Mouse (Mus musculus): ENCODE data around the gene Aanat. TPM values are rescaled to one million over a fixed set of nuclear protein-coding genes. Genes with fewer than 3 reads are reported as not detected.

Gene Aanat
- total and polyA plus RNA-seq, 3 experiments = not detected

GRCm38 (mm10) chr11:116618666-116619065 is 32.4 kb downstream of the Aanat start:
- H3K27ac ChIP-seq (ENCODE audit: control insufficient read depth, low read depth, low read length) = no peak overlapping the region
- H3K9ac ChIP-seq (ENCODE audit: control insufficient read depth, low read depth, low read length, poor library complexity, severe bottlenecking) = no peak overlapping the region
- H3K4me3 ChIP-seq (ENCODE audit: control insufficient read depth in 1 of 2, insufficient read depth in 1 of 2, low read depth in 2 of 2, low read length in 2 of 2) = no peak overlapping the region
- no peak for TF ChIP-seq TAL1 (IDR thresholded peaks at IDR 0.05; ENCODE audit: low read length)
- no peak for TF ChIP-seq MYC (IDR thresholded peaks at IDR 0.05; ENCODE audit: low read depth, low read length)
- no peak for TF ChIP-seq TCF12 (IDR thresholded peaks at IDR 0.05; ENCODE audit: low read depth, low read length)
- TF ChIP-seq SIN3A (IDR thresholded peaks at IDR 0.05; ENCODE audit: low read length) = no peak
- no peak for TF ChIP-seq BHLHE40 (IDR thresholded peaks at IDR 0.05; ENCODE audit: borderline replicate concordance, low read depth, low read length)
- no peak for TF ChIP-seq CTCF (IDR thresholded peaks at IDR 0.05 in 2 of 3, conservative IDR thresholded peaks at IDR 0.05 in 1 of 3; ENCODE audit: control insufficient read depth in 1 of 3, insufficient read depth in 1 of 3, low read depth in 2 of 3, low read length in 3 of 3, poor library complexity in 1 of 3, severe bottlenecking in 1 of 3)
- no peak for TF ChIP-seq ZNF384 (IDR thresholded peaks at IDR 0.05; ENCODE audit: low read depth, low read length)
- TF ChIP-seq MAZ (IDR thresholded peaks at IDR 0.05; ENCODE audit: low read depth, low read length) = no peak
- TF ChIP-seq POLR2AphosphoS5 (IDR thresholded peaks at IDR 0.05; ENCODE audit: borderline replicate concordance, low read depth, low read length) = no peak
- TF ChIP-seq GATA1 (IDR thresholded peaks at IDR 0.05; ENCODE audit: low read depth, low read length) = no peak
- no peak for TF ChIP-seq GABPA (IDR thresholded peaks at IDR 0.05; ENCODE audit: low read depth, low read length)
- TF ChIP-seq ETS1 (IDR thresholded peaks at IDR 0.05; ENCODE audit: low read depth, low read length) = no peak
- H3K9me3 ChIP-seq (replicated peaks; ENCODE audit: insufficient read depth, low read length) = no peaks in the 10 kb centered on the region
- no peaks in the 10 kb centered on the region for H3K27me3 ChIP-seq (ENCODE audit: control insufficient read depth in 1 of 2, insufficient read depth in 2 of 2, low read length in 2 of 2)
- no peak for DNase-seq (ENCODE audit: low read depth, low spot score)
- peaks cover 0 to 36% of the 10 kb centered on the region in 2 experiments; a peak in 2 of 4 replicates for H3K36me3 ChIP-seq (ENCODE audit: control insufficient read depth in 1 of 2, insufficient read depth in 2 of 2, low read length in 2 of 2)
- peaks cover 3% of the 10 kb centered on the region for H3K79me2 ChIP-seq (ENCODE audit: control insufficient read depth, insufficient read depth, low read length, poor library complexity)
- H3K4me1 ChIP-seq (ENCODE audit: control insufficient read depth in 1 of 2, insufficient read depth in 2 of 2, low read length in 2 of 2) = peaks cover 22 to 69% of the 10 kb centered on the region in 2 experiments

- peaks cover 6% of the 10 kb centered on the region for H3K79me2 ChIP-seq (ENCODE audit: control insufficient read depth, insufficient read depth, low read length, poor library complexity)
- H3K36me3 ChIP-seq (ENCODE audit: control insufficient read depth in 1 of 2, insufficient read depth in 2 of 2, low read length in 2 of 2) = peaks cover 0 to 36% of the 10 kb centered on the region in 2 experiments; a peak in 2 of 4 replicates
- peaks cover 22 to 69% of the 10 kb centered on the region in 2 experiments for H3K4me1 ChIP-seq (ENCODE audit: control insufficient read depth in 1 of 2, insufficient read depth in 2 of 2, low read length in 2 of 2)
- TF ChIP-seq UBTF (IDR thresholded peaks at IDR 0.05; ENCODE audit: borderline replicate concordance, insufficient read depth, low read depth, low read length) (no peak), MAX (IDR thresholded peaks at IDR 0.05; ENCODE audit: low read length) (no peak), TBP (IDR thresholded peaks at IDR 0.05; ENCODE audit: low read depth, low read length) (no peak), TCF12 (IDR thresholded peaks at IDR 0.05; ENCODE audit: low read depth, low read length) (no peak)
- no peaks in the 10 kb centered on the region for H3K27me3 ChIP-seq (ENCODE audit: control insufficient read depth in 1 of 2, insufficient read depth in 2 of 2, low read length in 2 of 2)
- no peak overlapping the region for H3K4me3 ChIP-seq (ENCODE audit: control insufficient read depth in 1 of 2, insufficient read depth in 1 of 2, low read depth in 2 of 2, low read length in 2 of 2)
- H3K9me3 ChIP-seq (replicated peaks; ENCODE audit: insufficient read depth, low read length) = no peaks in the 10 kb centered on the region
- H3K9ac ChIP-seq (ENCODE audit: control insufficient read depth, low read depth, low read length, poor library complexity, severe bottlenecking) = no peak overlapping the region
- DNase-seq (ENCODE audit: low read depth, low spot score) = no peak
- H3K27ac ChIP-seq (ENCODE audit: control insufficient read depth, low read depth, low read length) = no peak overlapping the region
Measured at GRCm38 (mm10) chr11:116619156-116619555, 32.9 kb downstream of the Aanat start.

DNA sequence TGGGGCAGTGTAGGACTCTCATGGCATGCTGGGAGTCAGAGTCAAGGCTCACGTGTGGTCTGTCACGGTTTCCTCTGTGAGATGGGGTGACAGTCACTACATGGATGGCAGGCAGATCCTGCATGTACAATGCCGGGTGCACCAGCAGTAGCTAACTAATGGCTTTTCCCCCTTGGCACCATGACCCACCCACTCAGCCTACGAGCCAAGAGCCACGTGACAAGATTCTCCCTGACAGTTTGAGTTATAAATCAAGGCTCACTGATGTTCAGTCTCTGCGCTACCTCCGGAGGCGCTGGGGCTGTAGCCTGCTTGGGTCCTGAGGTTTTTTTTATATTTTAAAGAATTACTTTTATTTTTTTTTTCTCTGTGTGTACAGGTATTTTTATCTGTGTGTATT is 33.3 kb downstream of the Aanat start:
- Histone ChIP-seq H3K4me3 (ENCODE audit: control insufficient read depth in 1 of 2, insufficient read depth in 1 of 2, low read depth in 2 of 2, low read length in 2 of 2) (peak overlapping the region in 1 of 2 experiments; percentile 38; a peak in 1 of 4 replicates), H3K9ac (ENCODE audit: control insufficient read depth, low read depth, low read length, poor library complexity, severe bottlenecking) (peak overlapping the region; percentile 34), H3K4me1 (ENCODE audit: control insufficient read depth in 1 of 2, insufficient read depth in 2 of 2, low read length in 2 of 2) (peaks cover 25 to 71% of the 10 kb centered on the region in 2 experiments), H3K9me3 (replicated peaks; ENCODE audit: insufficient read depth, low read length) (no peaks in the 10 kb centered on the region), H3K36me3 (ENCODE audit: control insufficient read depth in 1 of 2, insufficient read depth in 2 of 2, low read length in 2 of 2) (peaks cover 0 to 37% of the 10 kb centered on the region in 2 experiments; a peak in 2 of 4 replicates), H3K79me2 (ENCODE audit: control insufficient read depth, insufficient read depth, low read length, poor library complexity) (peaks cover 6% of the 10 kb centered on the region), H3K27me3 (ENCODE audit: control insufficient read depth in 1 of 2, insufficient read depth in 2 of 2, low read length in 2 of 2) (no peaks in the 10 kb centered on the region), H3K27ac (ENCODE audit: control insufficient read depth, low read depth, low read length) (peak overlapping the region; percentile 46)
- TF ChIP-seq GABPA (IDR thresholded peaks at IDR 0.05; ENCODE audit: low read depth, low read length) = no peak
- TF ChIP-seq RCOR1 (IDR thresholded peaks at IDR 0.05; ENCODE audit: low read depth, low read length) = no peak
- TF ChIP-seq MEF2A (IDR thresholded peaks at IDR 0.05; ENCODE audit: extremely low read depth, insufficient replicate concordance, low read depth, low read length, poor library complexity, severe bottlenecking) = no peak
- no peak for TF ChIP-seq POLR2AphosphoS5 (IDR thresholded peaks at IDR 0.05; ENCODE audit: borderline replicate concordance, low read depth, low read length)
- no peak for DNase-seq (ENCODE audit: low read depth, low spot score)
